Mouse (Mus musculus) kidney, adult 2 months (tissue): ENCODE measurements around the gene Pacs1.

Experiments
- CTCF ChIP-seq: fragments of 200-500 bp; conservative IDR thresholded peaks from 2 replicates; pipeline ENCODE4 v1.5.1; 2011; ENCODE audit warnings: low read depth, mild to moderate bottlenecking, control low read depth, low read length, moderate library complexity, mixed read lengths; ENCODE audit not compliant: insufficient read depth, insufficient read length
- POLR2A ChIP-seq: fragments of 200-500 bp; IDR thresholded peaks from one replicate; pipeline ENCODE4 v1.6.1; 2011; ENCODE audit warnings: low read depth, low read length, control low read depth

DNA sequence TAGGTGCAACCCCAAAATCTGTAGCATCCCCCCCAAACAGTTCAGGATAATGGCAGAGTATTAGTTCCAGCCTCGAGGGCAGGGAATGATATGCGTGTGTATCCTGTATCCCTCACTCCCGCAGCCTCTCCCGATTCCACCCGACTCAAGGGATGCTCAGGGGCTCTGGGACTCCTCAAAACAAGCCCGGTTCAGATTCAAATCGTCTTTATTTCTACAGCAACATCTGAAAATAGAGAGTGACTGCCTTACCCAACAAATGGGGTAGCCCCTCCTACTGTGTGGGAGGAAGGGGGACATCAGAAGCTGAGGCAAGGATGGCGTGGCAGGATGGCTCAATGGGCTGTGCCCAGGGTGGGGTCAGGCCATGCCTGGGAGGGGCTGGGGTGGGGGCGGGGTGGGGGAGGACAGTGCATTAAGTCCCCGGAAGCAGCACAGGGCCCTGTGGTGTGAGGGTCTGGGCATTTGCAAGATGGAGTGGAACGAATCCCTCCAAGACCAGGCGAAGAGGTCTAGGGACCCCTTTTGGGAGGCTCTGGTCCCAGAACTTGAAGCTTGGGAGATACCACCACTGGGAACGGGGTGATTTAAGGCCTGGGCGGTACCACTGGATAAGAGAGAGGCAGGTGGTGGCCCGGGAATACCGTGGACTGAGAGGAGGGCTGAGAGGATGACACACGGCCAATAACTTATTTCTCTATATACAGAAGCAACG lies 165.2 kb downstream of the Pacs1 start:
- TF ChIP-seq CTCF (no peak), POLR2A (no peak)
